Mouse (Mus musculus) liver, embryonic 14.5 days (tissue): ENCODE measurements around the gene Nkd1.

Experiments used
- CTCF ChIP-seq: IDR thresholded peaks from 2 replicates; pipeline ENCODE4 v1.5.1; 2016; ENCODE audit warnings: antibody characterized with exemption, low read depth, control low read depth
- EP300 ChIP-seq: IDR thresholded peaks from 2 replicates; pipeline ENCODE4 v1.6.1; 2016; ENCODE audit warnings: antibody characterized with exemption, low read depth

DNA sequence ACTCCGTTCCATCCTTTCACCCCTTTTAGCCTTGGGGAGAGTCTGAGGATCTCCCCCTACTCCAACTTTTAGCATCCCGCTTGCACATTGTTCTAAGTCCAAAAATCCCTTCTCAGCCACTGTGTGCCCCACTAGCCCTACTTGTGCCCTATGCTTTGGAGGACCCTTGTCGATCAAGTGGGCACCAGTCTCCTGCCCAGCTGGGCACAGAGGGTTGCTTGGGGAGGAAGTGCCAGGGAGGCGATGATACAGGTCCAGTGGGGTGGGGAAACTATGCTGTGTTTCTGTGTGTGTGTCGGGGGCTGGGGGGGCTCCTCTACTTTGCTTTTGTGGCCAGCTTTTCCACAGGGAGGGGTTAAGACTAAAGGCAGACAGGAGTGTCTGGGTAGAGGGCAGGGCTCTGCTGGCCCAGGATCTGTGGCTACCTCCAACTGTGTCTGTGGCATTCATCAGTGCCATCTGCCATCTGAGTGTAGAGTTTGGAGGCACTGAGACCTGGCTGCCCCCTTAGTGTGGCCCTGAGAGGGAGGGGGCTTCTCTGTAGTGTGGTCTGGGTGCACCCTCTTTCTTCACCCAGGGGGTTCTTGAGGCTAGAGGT, 1.4 kb downstream of the Nkd1 start:
- no peak for TF ChIP-seq EP300
- TF ChIP-seq CTCF: no peak
